Mouse (Mus musculus) embryonic facial prominence, embryonic 15.5 days (tissue): ENCODE data around the gene Arpc1b. TPM values are rescaled to one million over a fixed set of nuclear protein-coding genes. Genes with fewer than 3 reads are reported as not detected.

Experiments used
- ATAC-seq: fragments of 200-750 bp; cut with Nextera tagmentation; 2 replicates; pipeline ENCODE4 v1.8.0; 2017; ENCODE audit warnings: low read depth, moderate TSS enrichment; ENCODE audit not compliant: insufficient number of reproducible peaks, low FRiP score, low TSS enrichment
- H3K27ac ChIP-seq: fragments of 300-500 bp; sonication (generic); replicated peaks from 2 replicates; pipeline ENCODE4 v1.5.1; 2015; ENCODE audit warnings: mild to moderate bottlenecking, inconsistent platforms
- H3K27me3 ChIP-seq: fragments of 300-500 bp; sonication (generic); 2 replicates; pipeline ENCODE4 v1.6.1; 2015; ENCODE audit warnings: inconsistent platforms
- H3K36me3 ChIP-seq: fragments of 300-500 bp; sonication (generic); 2 replicates; pipeline ENCODE4 v1.6.1; 2015; ENCODE audit warnings: mild to moderate bottlenecking, inconsistent platforms
- H3K4me1 ChIP-seq: fragments of 300-500 bp; sonication (generic); 2 replicates; pipeline ENCODE4 v1.6.1; 2015; ENCODE audit warnings: inconsistent platforms
- H3K4me2 ChIP-seq: fragments of 300-500 bp; sonication (generic); replicated peaks from 2 replicates; pipeline ENCODE4 v1.6.1; 2015; ENCODE audit warnings: mild to moderate bottlenecking, inconsistent platforms
- H3K4me3 ChIP-seq: fragments of 300-500 bp; sonication (generic); replicated peaks from 2 replicates; pipeline ENCODE4 v1.5.1; 2015; ENCODE audit warnings: mild to moderate bottlenecking, inconsistent platforms
- H3K9ac ChIP-seq: fragments of 300-500 bp; sonication (generic); 2 replicates; pipeline ENCODE4 v1.6.1; 2015; ENCODE audit warnings: inconsistent platforms
- H3K9me3 ChIP-seq: fragments of 300-500 bp; sonication (generic); replicated peaks from 2 replicates; pipeline ENCODE4 v1.6.1; 2016; ENCODE audit warnings: inconsistent platforms
- WGBS: fragments of 180-500 bp; shearing (Covaris S2); methylation state at CpG from one replicate; pipeline ENCODE4 v1.1.7; 2015; 5-methylcytosine and 5-hydroxymethylcytosine counted together
- polyA plus RNA-seq: library from polyadenylated mRNA; unstranded; fragments of >200 nt; fragmentation: Nextera tagmentation; extraction: Ambion mirVana; gene quantifications from 2 replicates; pipeline ENCODE4 v1.2.1, GENCODE M21; 2015

The Arpc1b gene
- polyA plus RNA-seq, 1 experiment from 2014 or later: 310 TPM

DNA sequence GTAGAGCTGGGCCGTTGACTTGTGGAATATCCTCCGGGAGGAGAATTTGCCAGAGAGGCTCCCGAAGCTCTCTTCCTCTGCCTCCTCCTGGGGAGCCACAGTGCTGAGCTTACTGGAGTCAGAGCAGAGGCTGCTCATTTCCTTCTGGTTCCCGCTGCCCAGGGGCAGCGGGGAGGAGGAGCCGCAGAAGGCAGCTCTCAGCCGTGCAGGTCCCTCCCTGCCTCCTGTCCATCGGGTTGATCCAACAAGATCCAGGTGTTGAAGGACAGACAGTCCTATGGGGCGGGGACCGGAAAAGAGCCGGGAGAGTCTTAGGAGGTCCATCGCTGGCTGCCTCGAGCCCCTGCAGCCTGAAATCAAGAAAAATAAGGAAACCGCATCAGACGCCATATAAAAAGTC, 51.2 kb downstream of the Arpc1b start:
- Histone ChIP-seq H3K4me1 (peaks cover 30% of the 10 kb centered on the region), H3K9ac (no peak overlapping the region), H3K27ac (no peak overlapping the region), H3K27me3 (no peaks in the 10 kb centered on the region), H3K4me2 (no peak overlapping the region), H3K9me3 (no peaks in the 10 kb centered on the region), H3K4me3 (no peak overlapping the region), H3K36me3 (peaks cover 40% of the 10 kb centered on the region)
- ATAC-seq: no peak
- WGBS: 84% methylated on average over 15 of the region's 15 CpGs

DNA sequence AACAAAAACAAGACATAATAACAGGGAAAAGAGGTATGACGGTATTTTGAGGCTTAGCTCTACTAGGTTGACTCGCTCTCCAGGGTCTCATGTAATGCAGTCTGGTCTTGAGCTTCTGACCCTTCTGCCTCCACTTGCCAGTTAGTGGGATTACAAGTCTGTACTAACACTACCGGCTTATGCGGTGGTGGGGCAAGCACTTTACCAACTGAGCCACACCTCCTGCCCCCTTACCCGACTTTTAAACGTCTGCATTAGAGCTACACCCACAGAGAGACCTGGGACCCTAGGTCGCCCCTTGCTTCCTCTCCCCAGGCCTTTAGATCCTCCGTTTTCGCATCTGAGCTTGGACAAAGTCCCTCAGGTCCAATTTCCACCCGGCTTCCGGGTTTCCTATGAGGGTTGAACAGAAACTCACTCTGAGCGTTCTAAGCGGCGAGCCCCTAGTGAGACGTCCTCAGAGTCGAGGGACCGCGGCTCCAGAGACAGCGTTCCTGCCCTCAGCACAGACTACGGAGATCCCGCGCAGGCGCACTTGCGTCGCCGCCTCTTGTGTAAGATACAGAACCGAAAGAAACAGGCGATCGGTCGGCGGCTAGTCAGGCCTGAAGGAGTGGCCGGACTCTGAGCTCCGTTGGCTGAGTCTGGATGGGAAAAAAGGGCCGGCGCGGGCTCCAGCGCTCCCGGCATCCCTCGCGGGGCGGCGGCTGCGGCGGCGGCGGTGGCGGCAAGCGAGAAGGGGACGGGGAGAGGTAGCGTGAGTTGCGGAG, 52.7 kb downstream of the Arpc1b start, which contains the start of the genes Ptcd1 and Cpsf4:
Gene Ptcd1, minus strand, starts transcription at position 573 of the 770 bp plus-strand sequence.
Gene Cpsf4, plus strand, starts transcription at position 678 of the 770 bp plus-strand sequence.
- peak; percentile 93 for ATAC-seq
- WGBS: under 1% methylated on average over 49 of the region's 51 CpGs
- Histone ChIP-seq H3K36me3 (peaks cover 42% of the 10 kb centered on the region), H3K27me3 (no peaks in the 10 kb centered on the region), H3K4me2 (peak within 1 kb of the TSS; percentile 75), H3K4me3 (peak within 1 kb of the TSS; percentile 97), H3K9ac (peak within 1 kb of the TSS; percentile 90), H3K9me3 (no peaks in the 10 kb centered on the region), H3K4me1 (peaks cover 30% of the 10 kb centered on the region), H3K27ac (peak within 1 kb of the TSS; percentile 91)

DNA sequence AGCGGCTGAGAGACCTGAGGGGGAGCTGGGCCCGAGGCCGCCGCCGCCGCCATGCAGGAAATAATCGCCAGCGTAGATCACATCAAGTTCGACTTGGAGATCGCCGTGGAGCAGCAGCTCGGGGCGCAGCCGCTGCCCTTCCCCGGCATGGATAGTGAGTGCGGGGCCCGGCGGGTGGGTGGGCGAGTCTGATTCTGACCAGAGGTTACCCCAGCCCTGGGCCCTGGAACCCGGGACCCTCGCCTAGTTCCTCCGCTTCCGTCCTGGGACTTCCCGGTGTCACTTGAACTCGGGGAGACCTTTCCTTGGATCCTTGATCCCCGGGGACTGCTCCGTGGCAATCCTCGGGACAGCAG, 53.3 kb downstream of the Arpc1b start:
- H3K9ac ChIP-seq: peak overlapping the region; percentile 90
- H3K4me3 ChIP-seq: peak overlapping the region; percentile 97
- no peaks in the 10 kb centered on the region for H3K27me3 ChIP-seq
- H3K9me3 ChIP-seq: no peaks in the 10 kb centered on the region
- H3K27ac ChIP-seq: peak overlapping the region; percentile 91
- under 1% methylated on average over 28 of the region's 28 CpGs for WGBS
- peak; percentile 9; the same call in 1 of the 2 replicates for ATAC-seq
- peak overlapping the region; percentile 75 for H3K4me2 ChIP-seq
- peaks cover 30% of the 10 kb centered on the region for H3K4me1 ChIP-seq
- peaks cover 43% of the 10 kb centered on the region for H3K36me3 ChIP-seq

DNA sequence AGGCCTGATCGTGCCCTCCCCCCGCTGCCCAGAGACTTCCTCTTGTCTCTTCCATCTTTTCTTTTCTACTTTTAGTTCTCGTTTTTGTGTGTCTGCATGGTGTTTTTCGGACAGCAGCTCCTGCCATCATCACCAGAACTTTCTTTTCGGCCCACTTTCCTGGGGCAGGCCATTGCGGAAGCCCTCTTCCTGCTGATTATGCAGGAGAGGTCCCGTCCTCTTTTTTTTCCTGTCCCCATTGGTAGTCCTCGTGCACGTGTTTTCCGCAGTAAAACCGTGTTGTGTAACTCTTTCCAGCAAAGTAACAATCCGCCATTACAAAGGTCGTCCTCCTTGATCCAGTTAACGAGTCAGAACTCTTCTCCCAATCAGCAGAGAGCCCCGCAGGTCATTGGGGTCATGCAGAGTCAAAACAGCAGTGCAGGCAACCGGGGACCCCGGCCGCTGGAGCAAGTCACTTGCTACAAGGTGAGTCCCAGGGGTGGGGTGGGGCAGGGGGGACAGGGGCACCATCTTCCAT, 64.5 kb downstream of the Arpc1b start:
- Histone ChIP-seq H3K4me1 (no peaks in the 10 kb centered on the region), H3K27me3 (no peaks in the 10 kb centered on the region), H3K9ac (no peak overlapping the region), H3K27ac (no peak overlapping the region), H3K4me2 (no peak overlapping the region), H3K9me3 (no peaks in the 10 kb centered on the region), H3K36me3 (peaks cover 99% of the 10 kb centered on the region), H3K4me3 (no peak overlapping the region)
- WGBS: 80% methylated on average over 18 of the region's 18 CpGs
- ATAC-seq: no peak

Other genes with a start within 250 kb of the Arpc1b start
- 18.5 and 19.3 TPM in 2 replicates for gene Smurf1, start 148.4 kb upstream of the Arpc1b start, polyA plus RNA-seq
- not detected in 2 replicates for gene Gm4871, start 81.5 kb upstream of the Arpc1b start, polyA plus RNA-seq
- 0.14 and 0.15 TPM in 2 replicates for gene 1700018F24Rik, start 71.2 kb upstream of the Arpc1b start, polyA plus RNA-seq
- gene Arpc1a, start 30.4 kb upstream of the Arpc1b start, polyA plus RNA-seq: 143 and 147 TPM in 2 replicates
- not detected in 2 replicates for gene Kpna7, start 30.2 kb upstream of the Arpc1b start, polyA plus RNA-seq
- gene Pdap1, start 26.0 kb downstream of the Arpc1b start, polyA plus RNA-seq: 93.7 and 108 TPM in 2 replicates
- gene Bud31, start 26.1 kb downstream of the Arpc1b start, polyA plus RNA-seq: 178 and 183 TPM in 2 replicates
- 16.9 and 18.0 TPM in 2 replicates for gene Ptcd1, start 52.9 kb downstream of the Arpc1b start, polyA plus RNA-seq
- gene Cpsf4, start 53.0 kb downstream of the Arpc1b start, polyA plus RNA-seq: 46.3 and 47.6 TPM in 2 replicates
- gene Atp5j2, start 77.8 kb downstream of the Arpc1b start, polyA plus RNA-seq: 616 and 640 TPM in 2 replicates
- gene Zkscan14, start 87.7 kb downstream of the Arpc1b start, polyA plus RNA-seq: 11.8 and 12.5 TPM in 2 replicates
- 13.6 and 13.7 TPM in 2 replicates for gene Zkscan5, start 90.3 kb downstream of the Arpc1b start, polyA plus RNA-seq
- 33.4 and 37.1 TPM in 2 replicates for gene Zfp655, start 117.5 kb downstream of the Arpc1b start, polyA plus RNA-seq
- gene Zscan25, start 166.3 kb downstream of the Arpc1b start, polyA plus RNA-seq: 0.61 and 0.83 TPM in 2 replicates
- gene Cyp3a57, start 231.1 kb downstream of the Arpc1b start, polyA plus RNA-seq: not detected in 2 replicates